ENCODE assay signal across 22 mouse cellular contexts in genomic region chr17:80175386-80175739, GRCm38 (mm10). TPM values are rescaled to one million over a fixed set of nuclear protein-coding genes. Genes with fewer than 3 reads are reported as not detected.
A peak's percentile ranks its signal among the peaks of the same experiment; 100 is the strongest.
DNase-seq lines count a peak whose midpoint lies in the region; ATAC-seq lines count a peak whose summit lies in the region.
"Had no signal": no experiment of that assay in that cellular context is flagged by ENCODE, and none has a peak within 500 bp of the region (broad histone marks: within the 10 kb centered on the region; RNA-seq: fewer than 3 reads in every experiment).

No protein-coding gene starts in this region.

- DNase-seq in thymus, postnatal 0 days (ENCODE audit: low spot score): peak; percentile 45
- DNase-seq in thymus, adult 18-20 months: no peak
- peak; percentile 22 for DNase-seq in thymus, postnatal 25 days
- no peak for DNase-seq in embryo, embryonic 10 days (ENCODE audit: low spot score)
- DNase-seq in kidney, adult 9 months: no peak
- DNase-seq: adrenal gland, postnatal 25 days; cerebellum, adult 9-10 months; forebrain, postnatal 0 days; gastrocnemius, postnatal 14 days; heart, adult 18-20 months; heart, postnatal 14 days; kidney, postnatal 36 days; layer of hippocampus, postnatal 36 days; liver, postnatal 0 days had no signal

- ATAC-seq in CD4-positive, CD25-positive, alpha-beta regulatory T cell, adult 4 months: peak; percentile 73
- peak; percentile 41 for ATAC-seq in common myeloid progenitor, adult 5-6 weeks (replicated peaks; ENCODE audit: low read depth, poor library complexity, severe bottlenecking)
- ATAC-seq: forebrain, postnatal 0 days; intestine, embryonic 15.5 days; liver, postnatal 0 days had no signal

RNA-seq across cellular contexts. Expression of gene Srsf7, which starts 31.7 kb away (rescaled TPM):
- polyA plus RNA-seq in thymus, postnatal 0 days (2015; fragmentation: Nextera tagmentation; extraction: Ambion mirVana): 705 and 759 TPM in 2 replicates
- polyA plus RNA-seq in CD4-positive, CD25-positive, alpha-beta regulatory T cell, adult 4 months (2017; shearing (Covaris generic)): 100 to 1,000 TPM; 498 to 562 TPM
- total RNA-seq in common myeloid progenitor, adult 5-6 weeks (2017): 493 and 496 TPM in 2 replicates

RNA-seq across cellular contexts. Expression of gene Ttc39d, which starts 31.9 kb away (rescaled TPM):
- polyA plus RNA-seq in thymus, postnatal 0 days (2015; fragmentation: Nextera tagmentation; extraction: Ambion mirVana): 0.07 and 0.12 TPM in 2 replicates
- polyA plus RNA-seq in CD4-positive, CD25-positive, alpha-beta regulatory T cell, adult 4 months (2017; shearing (Covaris generic)): not detected
- not detected in 2 replicates for total RNA-seq in common myeloid progenitor, adult 5-6 weeks (2017)
- total RNA-seq: liver, adult 2 months; MEL; neutrophil, adult 5-6 weeks had no signal
- polyA plus RNA-seq: liver, adult 2 months; liver, postnatal 0 days; small intestine, adult 2 months; stomach, embryonic 14.5 days had no signal

RNA-seq across cellular contexts. Expression of gene Galm, which starts 48.1 kb away (rescaled TPM):
- polyA plus RNA-seq in thymus, postnatal 0 days (2015; fragmentation: Nextera tagmentation; extraction: Ambion mirVana): 7.6 and 8.4 TPM in 2 replicates
- polyA plus RNA-seq in CD4-positive, CD25-positive, alpha-beta regulatory T cell, adult 4 months (2017; shearing (Covaris generic)): 10 to 100 TPM; 51.3 to 58.6 TPM
- 2.3 and 3.1 TPM in 2 replicates for total RNA-seq in common myeloid progenitor, adult 5-6 weeks (2017)
- total RNA-seq: MEL had no signal

RNA-seq across cellular contexts. Expression of gene Gemin6, which starts 48.9 kb away (rescaled TPM):
- 41.4 and 50.8 TPM in 2 replicates for polyA plus RNA-seq in thymus, postnatal 0 days (2015; fragmentation: Nextera tagmentation; extraction: Ambion mirVana)
- polyA plus RNA-seq in CD4-positive, CD25-positive, alpha-beta regulatory T cell, adult 4 months (2017; shearing (Covaris generic)): 10 to 100 TPM in 1 of 2 experiments, 1 to 10 TPM in 1; 9.6 to 10.2 TPM
- total RNA-seq in common myeloid progenitor, adult 5-6 weeks (2017): 19.0 and 29.5 TPM in 2 replicates

Comparison
In these comparisons a context has a peak if more than half of its experiments do, and no peak if none do; other contexts are left out.
1. DNase-seq: peak in thymus, postnatal 0 days (single experiment) and thymus, postnatal 25 days (single experiment); none in thymus, adult 18-20 months (0 of 2), embryo, embryonic 10 days (single experiment) and kidney, adult 9 months (single experiment).